Mouse (Mus musculus): ENCODE data around the gene Aldh1a3.

- TF ChIP-seq CTCF (IDR thresholded peaks at IDR 0.05; ENCODE audit: low read depth) (no peak), EP300 (optimal IDR thresholded peaks at IDR 0.05) (no peak)
These were observed 50.8 kb downstream of the Aldh1a3 start for GRCm38 (mm10) chr7:66376560-66376959.

All from stomach, postnatal 0 days (tissue).